Mouse (Mus musculus): ENCODE measurements around the gene Mfsd7a. TPM values are rescaled to one million over a fixed set of nuclear protein-coding genes. Genes with fewer than 3 reads are reported as not detected.

Gene Mfsd7a
- polyA plus RNA-seq (2014; fragmentation: Illumina TruSeq; extraction: RNeasy Lipid Tissue Mini Kit (QIAGEN cat#74804); ENCODE audit: low read depth, low replicate concordance), result 0.23 TPM

GRCm38 (mm10) chr5:108448785-108449668 is at the start of gene Mfsd7a:
Gene Mfsd7a, minus strand, starts transcription at chr5:108448891.

GRCm38 (mm10) chr5:108461082-108462065 is 12.7 kb upstream of the Mfsd7a start, which contains the start of gene Pcgf3:
Gene Pcgf3, plus strand, starts transcription at chr5:108461232.

GRCm38 (mm10) chr5:108433804-108434587 is 14.7 kb downstream of the Mfsd7a start, which contains the start of gene Atp5k:
Gene Atp5k, minus strand, starts transcription at chr5:108434448.

Other genes with a start within 250 kb of the Mfsd7a start
- gene Dr1, start 180.0 kb downstream of the Mfsd7a start, polyA plus RNA-seq (2014; fragmentation: Illumina TruSeq; extraction: RNeasy Lipid Tissue Mini Kit (QIAGEN cat#74804); ENCODE audit: low read depth, low replicate concordance), result 163 TPM
- 39.1 TPM for gene Pigg, start 136.3 kb downstream of the Mfsd7a start, polyA plus RNA-seq (2014; fragmentation: Illumina TruSeq; extraction: RNeasy Lipid Tissue Mini Kit (QIAGEN cat#74804); ENCODE audit: low read depth, low replicate concordance)
- not detected for gene Gm42517, start 81.0 kb downstream of the Mfsd7a start, polyA plus RNA-seq (2014; fragmentation: Illumina TruSeq; extraction: RNeasy Lipid Tissue Mini Kit (QIAGEN cat#74804); ENCODE audit: low read depth, low replicate concordance)
- gene Pde6b, start 60.5 kb downstream of the Mfsd7a start, polyA plus RNA-seq (2014; fragmentation: Illumina TruSeq; extraction: RNeasy Lipid Tissue Mini Kit (QIAGEN cat#74804); ENCODE audit: low read depth, low replicate concordance), result not detected
- gene Atp5k, start 14.4 kb downstream of the Mfsd7a start, polyA plus RNA-seq (2014; fragmentation: Illumina TruSeq; extraction: RNeasy Lipid Tissue Mini Kit (QIAGEN cat#74804); ENCODE audit: low read depth, low replicate concordance), result 50.9 TPM
- 33.5 TPM for gene Pcgf3, start 12.3 kb upstream of the Mfsd7a start, polyA plus RNA-seq (2014; fragmentation: Illumina TruSeq; extraction: RNeasy Lipid Tissue Mini Kit (QIAGEN cat#74804); ENCODE audit: low read depth, low replicate concordance)
- 0.87 TPM for gene Cplx1, start 101.1 kb upstream of the Mfsd7a start, polyA plus RNA-seq (2014; fragmentation: Illumina TruSeq; extraction: RNeasy Lipid Tissue Mini Kit (QIAGEN cat#74804); ENCODE audit: low read depth, low replicate concordance)
- 47.3 TPM for gene Gak, start 180.9 kb upstream of the Mfsd7a start, polyA plus RNA-seq (2014; fragmentation: Illumina TruSeq; extraction: RNeasy Lipid Tissue Mini Kit (QIAGEN cat#74804); ENCODE audit: low read depth, low replicate concordance)
- gene Tmem175, start 180.9 kb upstream of the Mfsd7a start, polyA plus RNA-seq (2014; fragmentation: Illumina TruSeq; extraction: RNeasy Lipid Tissue Mini Kit (QIAGEN cat#74804); ENCODE audit: low read depth, low replicate concordance), result 21.5 TPM
- 8.7 TPM for gene Idua, start 211.4 kb upstream of the Mfsd7a start, polyA plus RNA-seq (2014; fragmentation: Illumina TruSeq; extraction: RNeasy Lipid Tissue Mini Kit (QIAGEN cat#74804); ENCODE audit: low read depth, low replicate concordance)
- 6.5 TPM for gene Dgkq, start 220.8 kb upstream of the Mfsd7a start, polyA plus RNA-seq (2014; fragmentation: Illumina TruSeq; extraction: RNeasy Lipid Tissue Mini Kit (QIAGEN cat#74804); ENCODE audit: low read depth, low replicate concordance)
- not detected for gene Slc26a1, start 226.7 kb upstream of the Mfsd7a start, polyA plus RNA-seq (2014; fragmentation: Illumina TruSeq; extraction: RNeasy Lipid Tissue Mini Kit (QIAGEN cat#74804); ENCODE audit: low read depth, low replicate concordance)
- gene Fgfrl1, start 243.5 kb upstream of the Mfsd7a start, polyA plus RNA-seq (2014; fragmentation: Illumina TruSeq; extraction: RNeasy Lipid Tissue Mini Kit (QIAGEN cat#74804); ENCODE audit: low read depth, low replicate concordance), result 3.1 TPM

Measured in adrenal gland, adult 10 weeks (tissue).